Mouse (Mus musculus) left cerebral cortex, adult 9 months (tissue): ENCODE results near the gene Rcn3.
"Not testable (repeated sequence)": the region's sequence is repeated elsewhere in the genome, so short reads cannot be mapped to it uniquely, and the experiment has no call there.

ENCODE experiments used
- DNase-seq, 2 experiments: peaks; one replicate each; pipeline ENCODE4 v3.0.0; 2022; ENCODE audit warnings: low spot score in 2 of 2

Rcn3 gene

DNA sequence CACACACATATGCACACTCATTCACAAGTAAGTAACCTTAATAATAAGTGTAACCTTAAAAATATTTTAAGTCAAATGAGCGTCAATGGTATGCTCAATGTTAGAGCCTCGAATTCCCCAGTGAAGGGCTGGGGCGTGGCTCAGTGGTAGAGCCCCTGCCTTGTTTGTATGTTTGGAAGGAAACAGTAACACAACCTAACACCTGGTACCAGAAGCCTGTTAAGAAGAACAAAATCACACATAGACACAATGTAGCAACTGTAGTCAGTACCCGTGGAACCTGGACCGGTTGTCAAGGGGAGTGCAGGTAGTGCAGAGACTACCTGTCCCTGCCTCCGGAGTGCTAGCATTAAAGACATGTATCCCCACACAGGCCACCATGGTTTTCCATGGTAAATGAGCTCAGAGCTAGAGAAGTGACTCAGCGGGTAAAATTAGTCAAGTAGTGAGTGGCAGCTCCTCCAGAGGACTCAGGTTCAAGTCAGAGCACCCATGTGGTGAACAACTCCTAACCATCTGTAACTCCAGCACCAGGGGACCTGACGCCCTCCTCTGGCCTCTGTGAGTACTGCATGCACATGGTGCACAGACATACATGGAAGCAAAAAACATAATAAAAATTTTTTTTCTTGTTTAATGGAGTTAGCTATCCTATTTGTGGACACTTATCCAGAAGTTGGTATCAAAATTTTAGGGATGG lies 6.7 kb upstream of the Rcn3 start:
- no peak for DNase-seq

DNA sequence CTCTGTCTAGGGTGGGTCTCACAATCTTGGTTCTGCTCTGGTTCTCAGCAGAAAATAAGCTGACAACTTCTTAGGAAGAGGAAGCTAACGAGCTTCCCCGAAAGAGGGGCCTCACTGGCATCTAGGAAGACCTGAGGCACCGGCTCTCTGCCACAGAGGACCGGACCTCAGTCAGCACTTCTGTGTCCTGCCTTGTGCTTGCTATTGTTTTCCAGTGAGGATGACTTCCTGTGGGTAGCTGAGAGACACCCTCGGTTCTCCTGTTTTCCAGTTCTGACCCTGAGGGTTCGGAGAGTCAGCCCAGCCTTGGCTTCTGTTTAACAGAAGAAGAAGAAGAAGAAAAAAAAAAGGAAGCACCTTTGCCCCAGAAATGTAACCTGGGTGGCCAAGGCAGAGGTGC lies 5.5 kb upstream of the Rcn3 start:
- no peak for DNase-seq

DNA sequence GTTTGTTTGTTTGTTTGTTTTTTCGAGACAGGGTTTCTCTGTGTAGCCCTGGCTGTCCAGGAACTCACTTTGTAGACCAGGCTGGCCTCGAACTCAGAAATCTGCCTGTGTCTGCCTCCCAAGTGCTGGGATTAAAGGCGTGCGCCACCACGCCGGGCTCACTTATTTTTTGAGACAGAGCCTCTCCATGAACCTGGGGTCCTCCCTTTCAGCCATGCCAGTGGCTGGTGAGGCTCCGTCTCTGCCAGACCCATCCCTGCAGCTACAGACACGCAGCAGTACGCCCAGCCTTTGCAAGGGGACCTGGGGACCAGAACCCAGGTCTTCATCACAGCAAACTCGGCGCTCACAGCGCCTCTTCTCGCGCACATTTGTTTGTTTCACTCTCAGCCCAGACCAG lies 3.9 kb upstream of the Rcn3 start:
- DNase-seq: not testable (repeated sequence)

DNA sequence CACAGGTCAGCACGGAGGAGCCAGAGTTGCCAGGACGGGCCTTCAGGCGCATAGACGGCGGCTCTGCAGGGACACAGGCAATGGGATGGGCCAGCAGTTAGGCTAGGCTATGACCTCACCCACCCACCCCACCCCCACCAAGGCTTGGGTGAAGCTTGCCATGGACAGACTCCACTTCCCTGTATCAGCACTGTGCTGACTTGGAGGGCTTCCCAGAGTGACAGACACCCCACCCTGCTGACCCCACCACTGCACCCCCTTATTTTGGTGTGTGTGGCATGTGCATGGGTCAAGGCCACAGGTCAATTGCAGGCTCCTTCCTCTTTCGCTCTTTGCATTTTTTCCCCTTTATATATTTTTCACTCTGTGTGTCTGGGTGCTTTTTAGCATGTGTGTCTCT lies 3.3 kb upstream of the Rcn3 start:
- no peak for DNase-seq

DNA sequence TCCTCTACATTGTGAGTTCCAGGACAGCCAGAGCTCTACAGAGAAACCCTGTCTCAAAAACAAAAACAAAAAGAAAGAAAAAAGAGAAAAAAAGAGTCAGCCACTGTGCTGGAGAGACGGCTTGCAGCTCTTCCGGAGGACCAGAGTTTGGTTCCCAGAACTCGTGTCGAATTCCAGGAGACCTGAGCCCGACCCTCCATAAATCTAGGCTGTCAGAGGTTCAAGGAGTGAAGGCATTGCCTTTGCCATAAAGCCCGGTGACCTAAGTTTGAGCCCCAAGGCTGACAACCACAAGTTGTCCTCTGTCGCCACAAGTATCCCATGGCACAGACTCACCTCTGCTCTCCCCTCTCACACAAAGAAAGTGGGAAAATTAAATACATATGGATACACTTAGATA lies 2.1 kb upstream of the Rcn3 start:
- DNase-seq: no peak

DNA sequence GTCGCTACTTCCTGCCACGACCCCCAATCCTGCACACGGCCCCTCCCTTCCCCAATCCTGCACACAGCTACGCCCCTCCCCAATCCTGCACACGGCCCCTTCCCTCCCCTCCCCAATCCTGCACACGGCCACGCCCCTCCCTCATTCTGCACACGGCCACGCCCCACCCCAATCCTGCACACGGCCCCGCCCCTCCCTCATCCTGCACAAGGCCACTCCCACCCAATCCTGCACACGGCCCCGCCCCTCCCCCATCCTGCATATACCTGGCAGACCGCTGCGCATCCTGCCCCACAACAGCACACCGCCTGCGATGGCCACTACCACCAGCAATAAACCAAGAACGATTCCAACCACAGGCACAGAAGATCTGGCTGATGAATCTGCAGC lies 1.5 kb upstream of the Rcn3 start:
- no peak for DNase-seq

DNA sequence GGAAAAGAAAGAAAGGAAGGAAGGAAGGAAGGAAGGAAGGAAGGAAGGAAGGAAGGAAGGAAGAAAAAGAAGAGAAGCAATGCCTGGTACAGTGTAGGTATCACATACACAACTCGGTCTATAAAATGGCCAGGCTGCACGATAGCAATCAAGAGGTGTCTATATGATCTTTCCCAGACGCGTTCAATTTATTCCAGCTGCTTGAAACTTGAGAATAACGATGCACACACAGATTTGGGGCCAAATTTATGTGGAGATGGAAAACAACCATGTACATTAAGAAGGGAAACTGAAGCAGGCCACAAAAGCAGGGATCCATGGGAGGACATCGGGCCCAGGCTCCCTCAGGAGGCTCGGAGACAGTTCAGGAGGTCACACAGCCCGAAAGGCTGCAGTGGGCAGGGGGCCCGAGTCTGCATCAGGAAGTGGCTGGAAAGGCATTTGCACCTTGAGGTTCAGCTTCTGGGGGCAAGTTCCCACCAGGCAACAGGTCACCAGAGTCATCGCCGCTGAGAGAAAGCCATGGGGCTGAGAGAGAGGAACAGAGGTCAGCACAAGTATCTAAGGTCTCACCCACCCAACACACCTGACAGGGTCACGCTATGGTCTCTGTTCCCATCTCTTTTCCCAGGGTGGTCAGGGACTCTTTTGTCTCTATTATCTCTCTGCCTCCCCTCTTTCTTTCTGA lies 951 bp upstream of the Rcn3 start:
- DNase-seq: no peak

DNA sequence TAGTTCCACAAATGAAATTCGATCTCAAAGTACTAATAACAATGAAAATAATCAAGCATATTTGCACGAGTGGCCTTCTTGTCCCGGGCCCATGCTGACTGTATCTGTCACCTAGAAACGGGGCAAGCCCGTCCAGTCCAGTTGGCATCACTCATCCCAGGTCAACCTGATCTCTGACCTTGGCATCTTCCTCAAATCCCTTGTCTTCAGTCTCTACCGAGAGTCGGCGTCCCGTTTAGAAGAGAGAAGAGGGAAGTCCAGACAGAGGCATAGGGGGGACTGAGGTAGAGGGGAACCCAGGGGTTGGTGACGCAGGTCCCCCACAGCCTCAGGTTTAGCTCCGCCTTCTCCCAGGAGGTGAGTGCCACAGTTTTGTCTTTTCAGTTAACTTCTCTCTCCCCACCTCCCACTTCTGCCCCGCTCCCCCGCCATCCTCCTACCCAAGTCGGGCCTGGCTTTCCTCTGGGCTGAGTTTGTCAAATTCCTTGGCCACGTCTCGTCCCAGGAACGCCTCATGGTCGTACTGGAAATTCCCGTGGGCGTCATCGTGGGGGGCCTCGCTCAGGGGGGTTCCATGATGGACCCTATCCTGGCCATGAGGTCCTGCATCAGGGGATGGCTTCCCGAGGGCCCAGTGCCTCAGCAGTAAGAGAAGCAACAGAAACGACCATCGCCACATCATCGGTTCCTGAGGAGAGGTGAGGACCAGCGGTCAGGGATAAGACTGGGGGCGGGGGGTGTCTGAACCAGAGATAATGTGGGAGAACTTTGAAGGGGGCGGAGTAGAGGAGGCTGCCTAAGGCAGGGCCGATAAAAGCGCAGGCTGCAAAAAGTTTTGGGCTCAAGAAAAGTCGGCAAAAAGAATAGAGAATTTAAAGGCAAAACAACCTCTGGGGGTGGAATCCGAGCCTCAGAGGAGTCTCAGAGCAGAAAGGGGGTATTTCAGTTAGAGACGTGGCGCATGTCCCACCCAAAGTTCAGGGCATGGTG lies 725 bp downstream of the Rcn3 start:
- DNase-seq: no peak

DNA sequence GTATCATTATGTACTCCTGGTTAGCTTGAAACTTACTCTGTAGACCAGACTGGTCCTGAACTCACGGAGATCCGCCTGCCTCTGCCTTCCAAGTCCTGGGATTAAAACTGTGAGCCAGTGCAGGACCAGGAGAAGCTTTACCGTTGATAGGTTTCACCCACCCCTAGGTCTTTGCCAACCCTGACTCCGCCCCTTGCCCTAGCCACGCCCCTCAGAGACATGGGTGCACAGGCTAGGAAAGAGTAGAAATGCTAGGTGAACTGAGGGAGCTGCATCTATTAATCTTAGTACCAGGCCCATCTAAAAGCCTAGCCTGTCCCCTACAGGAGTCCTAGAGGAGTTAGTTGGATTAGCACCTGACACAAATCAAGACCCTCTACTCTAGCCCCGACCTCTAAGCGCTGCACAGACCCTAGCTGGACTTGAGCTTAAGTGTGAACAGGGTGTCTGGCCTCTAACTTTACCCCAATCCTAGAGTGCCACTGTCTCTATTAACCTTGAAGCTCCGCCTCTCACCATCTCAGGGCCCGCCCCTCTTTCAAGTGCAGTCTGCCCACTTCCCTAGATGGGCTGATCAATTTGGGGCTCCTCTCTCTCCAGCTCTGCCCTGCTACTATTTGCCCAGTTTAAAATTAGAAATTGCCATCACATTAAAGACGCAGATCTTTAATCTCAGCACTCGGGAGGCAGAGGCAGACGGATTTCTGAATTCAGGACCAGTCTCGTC lies 1.6 kb downstream of the Rcn3 start:
- no peak for DNase-seq

DNA sequence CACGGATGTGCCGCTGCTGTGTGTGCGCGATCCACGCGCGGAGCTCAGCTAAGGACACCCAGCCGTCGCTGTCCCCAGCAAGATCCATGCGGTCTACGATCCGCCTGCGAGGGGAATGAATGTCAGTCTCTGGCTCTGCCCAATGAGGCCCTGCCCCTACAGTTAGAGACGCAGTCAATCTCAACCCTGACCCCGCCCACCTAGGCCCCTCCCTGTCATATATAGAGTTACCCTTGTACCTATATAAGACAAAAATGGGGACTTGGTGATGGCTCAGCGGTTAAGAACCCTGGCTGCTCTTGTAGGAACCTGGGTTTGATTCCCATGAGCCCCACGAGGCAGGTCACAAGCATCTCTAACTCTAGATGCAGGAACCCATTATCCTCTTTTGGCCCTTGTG lies 3.4 kb downstream of the Rcn3 start:
- DNase-seq: no peak

DNA sequence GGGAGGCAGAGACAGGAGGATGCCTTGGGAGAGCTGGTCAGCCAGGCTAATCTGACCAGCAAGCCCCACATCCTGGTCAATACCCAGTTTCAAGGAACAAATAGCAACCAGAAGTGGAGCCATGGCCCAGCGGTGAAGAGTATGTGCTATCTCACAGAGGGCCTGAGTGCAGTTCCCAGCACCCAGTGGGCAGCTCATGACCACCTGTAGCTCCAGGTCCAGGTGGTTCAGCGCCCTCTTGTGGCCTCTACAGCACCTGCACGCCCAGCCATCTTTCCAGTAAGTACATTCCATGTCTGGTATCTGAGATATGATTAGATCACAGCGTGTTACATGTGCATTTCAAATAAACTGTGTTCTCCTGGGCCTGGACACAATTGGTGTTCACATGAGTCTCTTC lies 5.9 kb downstream of the Rcn3 start:
- DNase-seq: no peak

DNA sequence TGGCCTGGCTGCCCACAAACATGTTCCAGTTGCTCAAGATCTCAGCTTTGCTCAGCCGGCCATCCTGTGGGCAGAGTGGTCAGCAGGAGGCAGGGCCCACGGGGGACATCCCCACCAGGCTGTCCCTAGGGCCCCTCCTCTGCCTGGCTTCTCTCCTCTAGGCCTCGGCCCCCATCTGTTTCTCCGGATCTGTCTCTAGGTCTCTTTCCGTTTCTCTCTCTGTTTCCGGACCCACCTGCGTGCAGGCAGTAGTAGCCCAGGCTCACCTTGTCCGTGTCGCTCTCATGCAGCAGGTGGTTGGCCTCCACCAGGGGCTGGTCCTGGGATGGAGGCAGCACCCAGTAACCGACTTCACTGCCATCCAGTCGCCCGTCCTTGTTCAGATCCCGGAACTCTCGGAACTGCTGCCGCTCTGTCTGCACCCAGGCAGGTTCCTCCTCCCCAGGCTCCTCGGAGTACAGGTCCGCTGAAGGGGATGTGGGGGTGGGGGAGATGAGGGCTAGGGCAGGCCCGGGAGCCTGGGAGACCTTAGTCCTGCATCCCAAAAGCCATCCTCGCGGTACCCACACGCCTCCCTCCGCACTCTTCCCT lies 8.6 kb downstream of the Rcn3 start:
- DNase-seq: no peak

DNA sequence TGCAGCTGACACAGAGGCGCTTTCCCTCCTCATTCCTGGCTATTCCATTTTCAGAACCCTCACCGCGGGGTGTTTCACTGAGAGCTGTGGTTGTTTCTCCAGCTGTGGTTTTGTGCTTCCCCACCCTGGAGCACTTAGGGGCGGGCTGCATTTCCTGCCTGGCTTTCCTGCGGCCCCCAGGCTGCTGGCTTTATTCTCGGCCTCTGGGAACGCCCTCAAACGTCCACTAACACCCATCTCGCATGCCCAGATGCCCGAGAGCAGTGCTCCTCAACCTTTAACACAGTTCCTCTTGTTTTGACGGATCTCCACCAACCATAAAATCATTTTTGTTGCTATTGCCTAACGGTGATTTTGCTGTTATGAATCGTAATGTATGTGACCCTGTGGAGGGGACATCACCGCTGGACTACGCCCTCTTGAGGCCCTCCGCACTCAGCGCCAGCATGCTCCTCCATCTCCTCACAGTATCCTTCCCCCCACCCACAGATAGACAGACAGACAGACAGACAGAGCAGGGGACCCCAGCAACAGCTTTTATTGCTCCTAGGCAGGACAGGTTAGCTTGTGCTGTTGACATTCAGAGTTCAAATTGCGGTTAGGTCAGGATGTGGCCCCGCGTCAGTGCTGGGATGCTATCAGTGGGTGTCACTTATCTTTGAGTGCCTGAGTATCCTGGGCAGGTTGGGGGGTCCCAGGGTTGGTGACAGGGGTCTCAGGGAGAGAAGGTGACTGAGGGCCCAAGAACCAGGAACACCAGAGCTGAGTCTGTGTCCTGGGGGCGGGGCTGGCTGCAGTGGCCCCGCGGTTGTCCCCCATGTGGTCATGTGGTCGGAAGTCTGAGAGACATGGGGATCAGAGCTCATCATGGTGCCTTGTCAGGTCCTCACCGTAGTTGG lies 9.4 kb downstream of the Rcn3 start:
- DNase-seq: peak in 1 of 2 experiments; percentile 19

DNA sequence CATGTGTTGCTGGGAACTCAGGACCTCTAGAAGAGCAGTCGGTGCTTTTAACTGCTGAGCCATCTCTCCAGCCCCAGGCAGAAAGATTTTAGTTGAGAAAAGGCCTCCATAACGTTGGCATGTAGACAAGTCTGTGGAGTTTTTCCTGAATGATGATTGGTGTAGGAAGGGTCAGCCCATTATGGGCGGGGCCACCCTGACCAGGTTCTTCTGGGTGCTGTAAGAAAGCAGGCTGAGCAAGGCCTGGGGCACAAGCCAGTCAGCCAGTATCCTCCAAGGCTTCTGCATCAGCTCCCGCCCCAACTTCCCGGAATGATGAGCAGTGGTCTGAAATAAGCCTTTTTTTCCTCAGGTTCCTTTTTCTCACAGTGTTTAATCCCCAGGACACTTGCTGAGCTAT lies 11.0 kb downstream of the Rcn3 start:
- no peak for DNase-seq

DNA sequence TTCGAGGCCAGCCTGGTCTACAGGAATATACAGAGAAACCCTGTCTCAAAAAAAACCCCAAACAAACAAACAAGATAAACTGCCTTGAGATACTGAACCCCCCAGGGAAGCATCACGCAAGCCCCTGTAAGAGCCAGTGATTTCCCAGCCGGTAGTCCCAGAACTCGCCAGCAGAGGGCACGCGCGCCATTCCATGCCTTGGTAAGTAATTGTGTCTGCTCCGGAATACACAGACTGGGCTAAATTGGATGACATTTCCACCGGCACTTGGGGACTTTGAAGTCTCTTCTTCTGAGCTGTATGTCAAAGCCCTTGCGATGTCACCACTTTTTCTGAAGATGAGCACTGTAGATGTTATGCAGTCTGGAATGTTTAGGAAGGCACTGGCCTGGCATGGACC lies 12.2 kb downstream of the Rcn3 start:
- peak in 1 of 2 experiments; percentile 93 for DNase-seq

DNA sequence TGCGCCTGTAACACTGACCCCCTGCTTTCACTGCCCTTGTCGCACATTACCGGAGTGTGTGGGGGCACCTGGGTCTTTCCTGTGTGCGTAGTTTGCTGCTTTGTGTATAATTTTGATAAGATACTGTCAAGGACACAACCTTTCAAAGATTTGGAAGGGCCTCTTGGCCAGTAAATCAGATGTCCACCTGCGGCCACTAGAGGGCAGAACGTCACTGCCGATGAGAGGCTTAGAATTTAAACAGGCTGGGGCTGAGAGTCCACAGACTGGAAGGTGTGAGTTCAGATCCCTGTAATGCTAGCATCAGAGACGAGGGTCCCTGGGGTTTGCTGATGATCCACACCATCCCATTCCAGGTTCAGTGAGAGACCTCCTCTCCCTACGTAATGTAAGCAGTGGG lies 13.5 kb downstream of the Rcn3 start:
- peak in 1 of 2 experiments; percentile 62 for DNase-seq

DNA sequence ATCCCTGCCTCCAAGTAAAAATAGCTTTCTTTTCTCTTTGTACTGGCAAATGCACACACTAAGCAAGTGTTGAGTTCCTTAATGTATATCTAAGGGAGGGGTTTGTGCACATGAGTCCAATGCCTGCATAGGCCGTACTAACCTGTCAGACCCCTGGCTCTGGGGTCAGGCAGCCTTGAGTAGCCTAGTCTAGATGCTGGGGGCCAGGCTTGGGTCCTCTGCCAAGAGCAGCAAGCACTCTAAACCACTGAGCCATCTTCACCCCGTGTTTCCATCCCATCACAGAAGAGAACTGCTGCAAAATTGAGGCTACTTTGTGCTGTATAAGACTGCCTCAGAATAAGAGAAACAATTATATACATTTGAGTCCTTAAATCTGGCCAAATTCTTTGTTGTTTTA lies 14.2 kb downstream of the Rcn3 start:
- no peak for DNase-seq

DNA sequence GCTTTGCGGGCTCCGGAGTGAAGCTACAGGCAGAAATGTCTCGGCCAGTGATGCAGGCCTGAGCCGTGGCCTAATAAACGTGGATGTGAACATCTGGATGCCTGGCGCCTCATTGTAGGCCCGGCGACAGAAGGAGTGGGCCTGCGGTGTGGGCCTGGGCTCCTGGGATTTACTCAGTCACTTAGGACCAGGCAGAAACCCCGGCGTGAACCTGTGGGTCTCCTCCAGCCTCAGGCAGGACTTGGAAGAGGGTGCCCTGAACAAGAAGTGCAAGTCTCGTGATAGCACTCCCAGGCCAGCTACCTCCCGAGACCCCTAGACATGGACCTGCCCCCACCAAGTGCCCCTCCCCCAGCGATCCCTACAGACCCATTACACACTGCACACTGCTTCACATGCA lies 14.7 kb downstream of the Rcn3 start:
- DNase-seq: no peak

DNA sequence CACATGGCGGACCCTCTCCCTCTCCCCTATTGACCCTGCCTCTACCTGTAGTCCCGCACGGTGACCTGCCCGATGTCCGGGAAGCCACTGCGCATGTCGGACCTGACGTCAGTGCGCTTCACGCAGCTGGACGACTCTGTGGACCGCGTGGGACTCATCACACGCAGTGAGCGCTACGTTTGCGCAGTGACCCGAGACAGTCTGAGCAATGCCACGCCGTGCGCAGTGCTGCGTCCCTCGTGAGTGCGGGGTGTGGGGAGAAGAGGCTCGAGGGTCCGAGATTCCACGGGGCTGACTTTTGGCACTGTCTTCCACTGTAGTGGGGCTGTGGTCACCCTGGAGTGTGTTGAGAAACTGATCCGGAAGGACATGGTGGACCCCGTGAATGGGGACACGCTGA lies 15.5 kb downstream of the Rcn3 start:
- DNase-seq: no peak

DNA sequence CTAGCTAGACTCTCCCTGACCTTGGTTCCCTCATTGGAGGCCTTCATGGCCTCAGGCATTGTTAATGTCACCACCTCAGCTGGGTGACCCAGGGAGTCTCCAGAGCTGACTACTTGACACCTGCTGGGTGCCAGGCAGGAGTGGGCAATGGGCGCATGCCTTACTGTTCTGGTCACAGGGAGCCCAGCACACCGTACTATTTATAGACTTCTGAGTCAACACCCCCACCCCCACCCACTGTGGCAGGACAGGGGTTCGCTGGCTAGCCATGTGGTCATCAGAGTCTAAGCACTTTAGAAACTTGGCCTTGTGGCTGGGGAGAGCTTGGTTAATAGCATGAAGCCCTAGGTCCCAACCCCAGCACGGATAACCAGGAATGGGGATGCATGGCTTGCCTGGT lies 16.6 kb downstream of the Rcn3 start:
- no peak for DNase-seq
